Mouse (Mus musculus) CD8-positive naive resting alpha-beta T cell, adult 2 months (primary cell): ENCODE results near the gene Hist1h2af.

ENCODE experiments used
- DNase-seq, 2 experiments: peaks; one replicate each; pipeline ENCODE4 v3.0.0; 2022; ENCODE audit warnings: low read depth in 2 of 2, low spot score in 2 of 2

Gene Hist1h2af

DNA sequence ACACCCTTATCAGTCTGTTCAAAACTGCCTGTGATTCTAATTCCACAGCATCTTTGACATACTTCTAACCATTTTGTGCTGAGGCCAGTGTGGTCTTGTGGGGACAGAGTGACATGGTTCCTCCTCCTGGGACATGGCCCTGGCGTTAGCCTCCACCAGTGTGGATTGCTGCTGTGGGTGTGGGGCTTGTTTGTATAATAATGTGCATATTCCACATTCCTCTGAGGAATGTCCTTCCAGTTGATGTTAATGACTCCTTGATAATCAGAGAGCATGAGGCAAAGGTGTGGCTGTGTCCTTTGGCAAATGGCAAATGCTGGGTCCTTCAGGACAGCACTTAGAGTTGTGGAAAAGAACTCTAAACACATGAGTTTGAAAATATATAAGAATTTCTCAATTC lies 20.2 kb upstream of the Hist1h2af start:
- DNase-seq, result no peak

DNA sequence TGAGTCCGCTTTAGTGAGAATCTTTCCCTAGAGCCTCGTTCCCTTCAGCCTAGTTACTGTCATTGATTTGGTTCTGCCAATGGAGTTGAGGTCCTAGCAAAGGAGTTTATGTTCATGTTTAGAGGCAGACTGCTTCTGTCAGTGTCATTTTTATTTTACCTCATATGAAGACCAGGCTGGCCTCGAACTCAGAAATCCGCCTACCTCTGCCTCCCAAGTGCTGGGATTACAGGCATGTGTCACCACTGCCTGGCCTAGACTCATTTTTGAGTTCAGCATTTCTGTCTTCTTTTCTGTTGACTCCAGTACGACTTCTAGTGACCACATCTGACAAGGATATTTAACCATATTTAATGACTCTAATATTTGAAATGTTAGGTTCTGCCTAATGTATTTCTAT lies 18.4 kb upstream of the Hist1h2af start:
- DNase-seq, result no peak

DNA sequence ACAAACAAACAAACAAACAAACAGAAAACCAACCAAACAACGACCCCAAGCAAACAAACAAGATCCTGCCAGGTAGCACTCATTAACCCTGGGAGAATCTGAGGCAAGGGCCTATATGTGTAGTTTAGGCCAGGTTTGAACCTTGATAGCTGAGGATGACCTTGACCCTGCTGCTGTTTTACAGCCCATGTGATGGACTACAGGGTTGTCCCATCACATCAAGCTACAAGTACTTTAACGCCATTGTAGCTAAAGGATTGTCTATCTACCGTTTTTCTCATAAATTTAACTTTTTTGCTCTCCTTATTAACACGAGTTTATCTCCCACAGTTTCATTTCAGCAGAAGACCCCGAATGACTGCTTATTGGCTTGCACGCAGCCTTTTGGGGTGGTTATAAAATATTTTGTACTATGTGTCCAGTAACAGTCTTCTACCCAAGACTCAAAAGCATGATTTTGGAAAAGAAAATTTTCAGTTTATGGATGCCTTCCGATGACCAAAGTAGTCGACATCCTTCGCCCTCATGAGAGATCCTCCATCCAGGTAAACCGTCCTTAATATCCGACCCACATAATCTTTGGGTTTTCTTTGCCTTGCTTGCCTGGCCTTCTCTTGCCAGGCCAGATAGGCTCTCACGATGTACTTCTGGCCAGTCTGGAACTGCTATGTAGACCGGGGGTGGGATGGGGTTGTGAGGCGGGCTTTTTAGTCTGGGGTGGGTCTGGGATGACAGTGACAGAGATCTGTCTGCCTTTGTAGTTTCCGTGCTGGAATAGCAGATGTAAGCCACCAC lies 17.7 kb upstream of the Hist1h2af start:
- DNase-seq, result no peak

DNA sequence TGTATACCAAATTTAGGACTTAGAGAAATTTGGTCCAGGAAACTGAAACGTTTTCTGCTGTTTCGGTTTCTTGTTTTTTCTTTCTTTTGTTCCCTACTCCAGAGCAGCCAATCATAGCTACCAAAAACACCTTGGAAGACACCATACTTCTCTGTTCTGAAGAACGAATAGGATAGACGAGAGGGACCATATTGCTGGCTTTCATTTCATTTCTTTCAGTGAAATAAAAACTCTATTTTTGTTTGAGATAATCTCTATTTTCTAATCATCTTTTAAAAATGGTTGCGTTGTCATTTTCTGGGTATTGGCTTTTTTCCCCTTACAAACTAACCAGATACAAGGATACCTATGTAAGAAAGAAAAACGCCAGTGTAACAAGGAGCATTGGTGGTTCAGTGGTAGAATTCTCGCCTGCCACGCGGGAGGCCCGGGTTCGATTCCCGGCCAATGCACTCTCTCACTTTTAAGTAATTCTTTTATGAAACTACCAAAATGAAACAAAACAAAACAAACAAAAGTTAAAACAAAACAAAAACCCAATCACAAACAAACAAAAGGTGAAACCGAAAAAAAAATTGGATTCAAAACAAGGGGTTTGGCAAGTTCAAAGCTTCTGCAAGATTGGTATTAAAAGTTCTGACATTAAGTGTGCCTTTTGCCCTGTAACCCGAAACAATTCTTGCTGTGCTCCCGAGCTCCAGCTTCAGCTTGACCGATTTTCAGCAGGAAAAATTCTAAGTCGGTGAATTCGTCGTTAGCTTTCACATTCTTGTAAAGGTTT lies 16.7 kb upstream of the Hist1h2af start:
- DNase-seq, result peak; percentile 72 to 75

DNA sequence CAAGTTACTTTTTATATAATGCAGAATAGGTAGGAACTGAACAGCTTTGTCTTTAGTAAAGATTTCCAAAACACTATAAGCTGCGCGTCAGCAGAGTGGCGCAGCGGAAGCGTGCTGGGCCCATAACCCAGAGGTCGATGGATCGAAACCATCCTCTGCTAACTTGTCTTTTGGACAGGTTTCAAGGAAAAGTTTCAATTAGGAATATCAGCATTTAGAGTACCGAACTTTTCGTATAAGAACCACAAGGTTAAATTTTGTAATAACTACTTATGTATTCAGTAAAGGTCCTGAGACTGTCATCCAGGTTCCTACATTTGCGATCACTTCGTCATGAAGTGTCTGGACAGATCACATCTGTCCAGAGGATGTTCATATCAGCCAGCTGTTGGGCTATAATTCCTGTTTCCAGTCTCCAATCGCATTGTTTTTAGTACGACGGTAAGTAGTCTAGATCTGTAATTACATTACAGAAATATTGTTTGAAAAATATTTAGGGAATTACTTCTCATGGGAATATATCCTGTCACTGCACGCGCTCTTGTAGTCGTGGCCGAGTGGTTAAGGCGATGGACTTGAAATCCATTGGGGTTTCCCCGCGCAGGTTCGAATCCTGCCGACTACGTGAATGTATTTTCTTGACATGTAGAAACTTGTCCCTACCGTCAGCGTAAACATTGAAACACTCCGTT lies 16.0 kb upstream of the Hist1h2af start:
- DNase-seq, result peak; percentile 86 to 89

DNA sequence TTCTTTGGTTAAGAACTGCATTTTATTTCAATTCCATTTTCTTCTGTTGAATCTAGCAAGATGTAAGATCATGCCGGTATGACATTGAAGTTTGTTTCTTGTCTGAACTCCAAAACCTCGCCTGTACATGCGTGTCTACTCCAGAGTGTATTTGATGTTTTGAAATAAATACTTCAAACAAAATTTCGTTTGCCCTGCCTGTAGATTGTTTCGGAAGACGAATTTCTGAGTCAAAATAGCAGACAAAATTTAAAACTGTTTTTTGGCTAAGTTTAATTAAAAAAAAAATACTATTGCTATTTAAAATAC lies 15.5 kb upstream of the Hist1h2af start:
- DNase-seq, result no peak

DNA sequence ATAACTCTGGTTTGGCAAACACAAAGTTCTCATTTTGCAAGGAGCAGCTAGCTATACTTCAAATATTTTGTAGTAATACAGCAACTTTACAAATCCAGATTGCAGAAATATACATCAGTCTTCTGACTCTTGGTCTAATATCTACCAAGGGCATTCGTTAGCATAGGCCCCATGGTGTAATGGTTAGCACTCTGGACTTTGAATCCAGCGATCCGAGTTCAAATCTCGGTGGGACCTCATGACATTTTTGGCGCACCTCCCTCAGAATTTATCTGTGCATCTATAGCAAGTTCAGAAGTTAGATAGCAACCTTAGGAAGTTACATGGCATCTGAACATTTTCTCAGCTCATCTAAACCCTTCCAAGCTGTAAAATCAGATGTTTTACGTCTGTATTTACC lies 14.8 kb upstream of the Hist1h2af start:
- peak; percentile 87 for DNase-seq

DNA sequence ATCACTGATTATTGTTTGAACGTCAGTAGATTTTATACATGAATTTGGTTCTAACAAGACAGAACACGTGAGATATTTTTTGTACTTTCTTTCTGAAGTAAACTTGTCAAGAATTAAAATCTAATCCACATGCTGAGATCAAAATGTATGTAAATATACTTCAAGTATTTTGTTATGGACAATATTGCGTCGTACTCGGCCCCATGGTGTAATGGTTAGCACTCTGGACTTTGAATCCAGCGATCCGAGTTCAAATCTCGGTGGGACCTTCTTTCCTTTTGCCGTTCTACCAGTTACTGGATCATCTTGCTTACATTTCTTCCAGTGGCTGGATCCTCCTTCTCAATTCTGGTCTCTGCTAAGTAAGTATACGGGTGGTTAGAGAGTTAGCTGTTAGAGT lies 14.3 kb upstream of the Hist1h2af start:
- DNase-seq, result peak; percentile 79 to 80

DNA sequence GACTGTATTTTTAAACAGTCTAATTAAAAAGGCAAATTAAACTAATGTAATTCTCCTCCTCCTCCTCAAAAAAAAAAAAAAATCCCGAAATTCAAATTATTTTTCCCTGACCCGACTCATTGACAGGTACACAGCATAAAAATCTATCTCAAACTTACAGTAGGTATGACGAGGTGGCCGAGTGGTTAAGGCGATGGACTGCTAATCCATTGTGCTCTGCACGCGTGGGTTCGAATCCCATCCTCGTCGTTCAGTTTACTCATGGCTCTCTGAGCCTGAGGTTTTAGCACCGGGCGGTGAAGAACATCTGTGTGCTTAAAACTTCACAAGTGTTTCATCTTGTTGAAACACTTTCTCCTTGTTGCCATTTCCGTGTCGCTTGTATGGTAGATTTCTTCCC lies 12.0 kb upstream of the Hist1h2af start:
- peak; percentile 74 to 76 for DNase-seq

DNA sequence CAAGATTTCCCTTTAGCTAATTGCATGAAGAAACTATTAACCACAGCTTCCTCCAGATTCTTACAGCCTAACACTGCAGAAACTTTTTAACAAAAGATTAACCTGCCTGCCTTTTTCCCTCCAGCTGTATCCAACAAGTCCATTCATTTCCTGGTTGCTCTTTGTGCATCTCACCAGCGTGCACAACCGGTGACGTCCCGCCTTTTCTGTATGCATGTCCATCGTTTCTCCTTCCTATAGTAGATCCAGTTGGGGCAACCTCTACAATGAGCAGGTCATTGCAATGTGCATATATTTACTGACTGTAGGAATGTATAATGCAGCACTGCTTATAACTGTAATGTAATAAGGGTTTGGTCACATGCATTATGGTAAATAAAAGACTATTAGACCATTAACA lies 9.7 kb upstream of the Hist1h2af start:
- no peak for DNase-seq

DNA sequence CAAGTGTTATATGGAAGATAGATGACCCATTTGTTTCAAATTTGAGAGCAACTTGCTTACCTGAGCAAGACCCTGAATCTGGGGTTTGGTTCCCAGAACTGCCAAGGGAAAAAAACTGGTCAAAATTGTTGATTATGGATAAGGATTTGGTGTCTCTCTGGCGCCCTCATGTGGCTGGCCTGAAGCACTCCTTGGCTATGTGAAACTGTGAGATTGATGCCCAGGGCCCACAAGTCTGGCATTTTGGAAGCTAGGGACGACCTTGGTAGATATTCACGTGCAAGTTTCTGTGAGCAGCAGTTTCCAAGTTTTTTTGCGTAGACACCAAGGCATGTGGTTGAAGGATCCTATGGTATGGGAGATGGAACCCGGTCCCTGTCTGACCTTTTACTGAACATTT lies 9.1 kb upstream of the Hist1h2af start:
- peak; percentile 65 to 78 for DNase-seq

DNA sequence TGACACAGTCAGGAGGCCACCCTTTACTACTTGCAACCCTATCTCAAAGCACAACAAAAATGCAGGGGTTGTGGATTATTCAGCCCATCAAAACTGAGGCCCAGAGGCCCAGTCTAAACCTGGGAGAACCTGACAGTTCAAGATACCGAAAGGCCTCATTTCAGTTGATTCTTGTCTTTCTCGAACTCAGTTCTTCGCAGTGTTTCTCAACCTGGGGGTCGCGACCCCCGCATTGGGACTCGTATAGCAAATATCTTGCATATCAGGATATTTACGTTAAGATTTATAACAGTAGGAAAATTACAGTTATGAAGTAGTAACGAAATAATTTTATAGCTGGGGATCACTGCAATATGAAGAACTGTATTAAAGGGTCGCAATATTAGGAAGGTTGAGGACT lies 7.8 kb upstream of the Hist1h2af start:
- DNase-seq, result no peak

DNA sequence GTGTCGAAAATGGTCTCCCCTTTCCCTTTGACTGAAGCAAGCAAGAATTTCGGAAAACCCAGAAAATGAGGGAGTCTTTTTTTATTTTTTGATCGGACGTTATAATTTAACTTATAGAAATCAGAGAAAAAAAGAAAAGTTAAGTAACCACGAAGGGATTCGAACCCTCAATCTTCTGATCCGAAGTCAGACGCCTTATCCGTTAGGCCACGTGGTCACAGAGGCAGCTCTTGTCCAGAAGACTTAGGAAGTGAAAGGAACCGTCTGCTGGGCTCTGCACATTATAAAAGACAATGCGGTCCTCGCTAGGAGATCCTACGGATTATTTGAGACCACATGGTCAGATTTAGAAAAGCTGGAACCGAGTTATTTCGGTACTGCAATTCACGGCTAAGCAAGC lies 7.4 kb upstream of the Hist1h2af start:
- peak; percentile 91 to 92 for DNase-seq

DNA sequence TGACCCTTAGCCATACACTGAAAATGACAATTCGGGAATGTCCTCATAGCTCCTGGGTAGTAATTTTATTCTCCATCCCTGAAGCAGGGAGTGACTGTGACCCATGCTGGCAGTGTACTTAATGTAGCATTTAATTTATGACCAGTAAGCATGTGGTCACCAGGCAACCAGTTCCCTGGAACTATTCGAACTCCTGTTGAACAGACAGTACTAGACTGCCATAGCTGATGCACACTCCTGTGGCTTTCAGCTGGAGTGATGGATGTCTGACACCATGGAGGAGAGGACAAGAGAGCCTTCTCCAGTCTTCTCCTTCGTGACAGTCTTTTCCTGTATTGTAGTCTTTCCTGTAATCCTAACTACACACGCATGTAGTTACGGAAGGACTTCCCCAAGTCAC lies 4.7 kb upstream of the Hist1h2af start:
- DNase-seq, result no peak

DNA sequence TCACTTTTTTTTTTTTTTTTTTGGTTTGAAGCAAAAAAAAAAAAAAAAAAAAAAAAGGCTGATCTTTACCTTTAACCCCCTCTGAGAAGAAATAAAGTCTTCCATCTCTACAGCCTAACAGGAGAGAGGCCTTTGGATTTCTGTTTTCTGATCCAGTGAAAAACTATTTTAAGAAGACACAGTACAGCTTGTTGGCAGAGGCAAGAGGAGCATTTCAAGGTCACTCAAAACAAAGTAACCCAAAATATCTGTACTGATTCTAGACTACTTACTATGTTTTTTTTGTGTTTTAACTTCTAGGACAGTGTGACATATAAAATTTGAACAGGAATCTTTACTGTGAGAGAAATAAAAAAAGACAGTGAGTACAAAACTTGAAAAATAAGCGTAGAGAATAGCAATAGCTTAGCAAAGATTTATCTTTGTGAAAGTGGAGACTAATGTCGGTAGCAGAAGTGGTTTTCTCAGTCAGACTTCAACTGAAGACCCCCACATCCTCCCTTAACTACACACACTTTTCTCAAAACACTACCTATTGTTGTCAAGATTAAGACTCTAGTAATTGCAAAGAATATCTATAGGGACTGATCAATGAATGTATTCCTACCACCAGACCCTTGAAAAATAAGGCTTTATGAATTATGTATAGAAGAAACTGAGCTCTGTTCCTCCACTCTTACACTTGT lies 4.1 kb upstream of the Hist1h2af start:
- no peak for DNase-seq

DNA sequence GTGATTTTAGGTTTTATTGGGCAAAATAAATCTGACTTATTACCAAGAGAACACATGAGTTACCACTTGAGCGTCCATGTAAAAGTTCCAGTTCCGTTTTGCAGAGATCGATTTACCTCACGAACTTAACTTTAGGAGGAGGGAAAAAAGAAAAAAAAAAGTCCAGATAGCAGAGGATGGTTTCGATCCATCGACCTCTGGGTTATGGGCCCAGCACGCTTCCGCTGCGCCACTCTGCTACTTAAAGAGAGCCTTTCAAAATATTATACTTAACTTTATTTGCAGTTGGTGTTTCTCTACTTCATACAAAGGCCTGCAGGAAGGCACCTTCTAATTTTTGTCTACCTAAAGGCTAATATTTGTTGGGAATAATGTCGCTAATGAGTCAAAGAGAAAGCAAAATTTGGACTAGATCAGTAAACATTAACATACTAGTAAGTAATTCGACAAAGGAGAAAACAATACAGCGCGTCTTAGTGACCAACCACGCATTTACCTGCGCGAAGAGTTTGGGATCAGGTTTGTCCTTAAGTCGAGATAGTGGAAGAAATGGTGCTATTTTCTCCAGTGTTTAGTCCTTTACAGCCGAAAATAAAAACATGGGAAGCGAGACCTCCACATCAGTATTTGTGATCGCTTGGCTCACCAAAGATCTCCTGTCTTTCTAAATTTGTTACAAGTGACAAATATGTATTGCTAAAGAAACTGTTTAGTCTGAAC lies 3.4 kb upstream of the Hist1h2af start:
- DNase-seq, result peak; percentile 82 to 85

DNA sequence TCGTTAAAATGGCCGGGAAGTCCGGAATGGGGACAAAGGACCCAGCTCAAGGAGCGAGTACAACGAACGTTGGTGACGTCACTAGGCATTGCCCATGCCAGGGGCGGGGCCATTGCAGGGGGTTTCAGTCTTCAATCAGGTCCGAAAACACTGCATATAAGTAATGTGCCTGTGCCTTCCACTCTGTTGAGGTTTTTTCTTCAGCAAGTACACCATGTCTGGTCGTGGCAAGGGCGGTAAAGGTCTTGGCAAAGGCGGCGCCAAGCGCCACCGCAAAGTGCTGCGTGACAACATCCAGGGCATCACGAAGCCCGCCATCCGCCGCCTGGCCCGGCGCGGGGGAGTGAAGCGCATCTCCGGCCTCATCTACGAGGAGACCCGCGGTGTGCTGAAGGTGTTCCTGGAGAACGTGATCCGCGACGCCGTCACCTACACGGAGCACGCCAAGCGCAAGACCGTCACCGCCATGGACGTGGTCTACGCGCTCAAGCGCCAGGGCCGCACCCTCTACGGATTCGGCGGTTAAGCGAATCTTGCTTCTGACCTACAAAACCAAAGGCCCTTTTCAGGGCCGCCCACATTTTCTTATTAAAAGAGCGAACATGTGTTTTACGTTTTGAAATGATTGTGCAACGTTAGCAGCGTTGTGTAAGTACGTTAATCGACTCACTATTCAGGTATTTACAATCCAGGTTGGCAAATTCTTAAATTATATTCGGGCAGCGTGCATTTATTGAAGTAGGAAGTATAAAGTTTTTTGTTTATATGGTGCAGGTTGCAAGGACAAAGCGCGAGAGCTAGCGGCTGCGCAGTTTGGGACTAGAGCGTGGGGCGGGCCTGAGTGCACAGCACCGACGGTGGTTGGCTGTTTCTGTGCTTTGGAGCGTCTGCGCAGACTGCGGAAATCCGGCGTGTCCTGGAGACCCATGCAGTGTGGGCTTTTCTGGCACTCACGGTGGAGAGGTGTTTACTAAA lies 2.5 kb upstream of the Hist1h2af start, which contains the start of gene Hist1h4h:
Hist1h4h (plus strand) TSS at position 150 of the 975 bp plus-strand sequence.
- DNase-seq, result peak; percentile 91 to 95

DNA sequence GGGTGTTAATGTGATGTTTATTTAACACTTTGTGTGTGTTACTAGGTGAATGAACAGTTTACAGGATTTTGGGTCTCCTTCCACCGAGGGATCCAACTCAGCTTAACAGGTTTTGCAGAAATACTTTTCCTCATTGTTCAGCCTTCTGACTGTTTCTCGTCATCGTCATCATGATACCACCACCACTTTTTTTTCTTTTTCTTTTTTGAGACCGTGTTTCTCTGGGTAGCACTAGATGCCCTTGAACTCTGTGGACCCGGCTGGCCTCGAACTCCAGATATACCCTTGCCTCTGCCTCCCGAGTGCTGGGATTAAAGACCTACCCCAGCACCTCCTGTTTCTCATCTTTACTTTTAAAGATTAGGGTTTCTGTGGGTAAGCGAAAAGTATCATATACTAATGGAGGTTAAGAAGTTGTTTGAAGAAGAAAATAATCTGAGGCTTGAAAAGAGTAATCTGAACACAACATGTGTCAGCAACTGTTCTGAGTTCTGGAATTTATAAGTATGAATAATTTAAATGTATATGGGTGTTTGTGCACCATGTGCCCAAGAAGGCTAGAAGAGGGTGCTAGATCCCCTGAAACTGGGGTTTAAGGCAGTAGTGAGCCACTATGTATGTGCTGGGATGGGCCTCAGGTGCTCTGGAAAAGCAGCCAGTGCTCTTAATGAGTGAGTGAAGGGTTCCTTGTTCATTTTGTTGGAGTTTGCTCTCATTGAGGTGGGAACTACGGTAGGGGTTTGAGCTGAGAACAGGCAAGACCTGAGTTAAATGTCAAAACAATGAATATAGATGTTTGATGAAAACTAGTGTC lies 1.2 kb upstream of the Hist1h2af start:
- no peak for DNase-seq
